Mouse (Mus musculus): Measurements from ENCODE around the gene Gm10358. TPM values are rescaled to one million over a fixed set of nuclear protein-coding genes. Genes with fewer than 3 reads are reported as not detected.

Gene Gm10358
- not detected in 2 replicates for polyA plus RNA-seq (2012)

DNA sequence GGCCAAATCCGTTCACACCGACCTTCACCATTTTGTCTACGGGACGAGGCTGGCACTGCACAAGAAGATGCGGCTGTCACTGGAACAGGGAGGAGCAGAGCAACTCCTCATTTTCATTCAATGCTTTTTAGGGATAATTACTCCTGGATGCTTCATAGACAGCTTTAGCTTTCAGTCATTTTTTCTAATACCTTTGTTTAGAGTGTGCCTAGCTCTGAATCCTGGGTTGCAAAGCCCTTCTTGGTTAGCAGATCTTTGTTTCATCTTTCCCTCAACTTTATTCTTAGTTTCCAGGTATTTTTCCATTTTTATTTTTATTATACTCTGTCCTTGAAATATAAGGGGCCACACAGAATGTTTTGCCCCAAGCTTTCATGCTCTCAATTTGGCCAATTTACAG, at the start of gene Gm10358:
Gene Gm10358, minus strand, starts transcription at position 101 of the 400 bp plus-strand sequence.

DNA sequence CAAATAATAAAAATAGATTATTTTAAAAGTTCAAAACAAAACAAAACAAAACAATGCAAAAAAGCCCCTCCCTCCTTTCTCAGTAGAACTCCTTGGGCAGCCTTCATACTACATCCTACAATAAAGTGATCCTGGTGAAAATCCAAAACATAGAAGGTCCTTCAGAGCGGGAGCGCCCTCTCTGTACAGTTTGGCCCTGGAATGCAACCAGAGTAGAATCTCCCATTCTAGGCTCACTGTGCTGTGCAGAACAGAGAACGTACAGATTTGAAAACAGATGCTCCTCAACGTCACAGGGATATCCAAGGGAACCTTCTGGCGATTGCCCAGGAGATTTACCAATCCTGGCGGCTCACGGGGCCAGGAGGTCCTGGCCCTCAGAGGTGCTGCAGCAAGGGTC, 42.0 kb upstream of the Gm10358 start, which contains the start of gene Iqcm:
Gene Iqcm, plus strand, starts transcription at position 301 of the 400 bp plus-strand sequence.

Other genes with a start within 250 kb of the Gm10358 start
- gene Rasd2, start 192.6 kb downstream of the Gm10358 start, polyA plus RNA-seq (2012): 0.09 and 0.24 TPM in 2 replicates
- not detected in 2 replicates for gene Iqcm, start 42.1 kb upstream of the Gm10358 start, polyA plus RNA-seq (2012)

Measured in megakaryocyte-erythroid progenitor cell, adult 5 weeks (primary cell).